Mouse (Mus musculus): ENCODE measurements around the gene BC025920.

DNA sequence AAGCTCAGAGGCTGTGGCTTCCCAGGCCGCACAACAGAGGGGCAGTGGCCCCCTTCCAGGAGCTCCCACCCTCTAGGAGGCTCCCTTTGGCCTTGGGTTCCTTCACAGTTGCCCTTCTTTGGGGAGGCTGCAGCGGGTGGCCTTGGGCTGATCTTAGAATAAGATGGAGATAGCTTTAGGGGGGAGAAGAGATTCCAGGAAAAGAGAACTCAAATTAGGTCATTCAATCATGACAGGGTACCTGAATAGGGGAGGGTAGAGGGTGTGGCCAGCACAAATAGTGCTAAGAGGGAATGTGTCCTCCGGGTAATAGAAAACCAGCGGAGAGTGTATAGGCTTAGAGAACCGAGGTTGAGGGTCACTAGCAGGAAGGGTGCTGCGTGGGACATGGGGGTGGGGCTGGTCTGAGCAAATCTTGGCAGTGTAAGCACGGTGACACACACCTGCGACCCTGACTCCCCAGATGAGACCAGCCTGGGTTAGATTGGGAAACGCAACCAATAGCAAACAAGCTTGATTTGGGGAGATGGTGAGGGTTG lies 33.9 kb upstream of the BC025920 start:
- TF ChIP-seq POLR2A (IDR thresholded peaks at IDR 0.05; ENCODE audit: low read depth, low read length) (no peak), CTCF (IDR thresholded peaks at IDR 0.05; ENCODE audit: extremely low read depth, insufficient read depth, insufficient read length, insufficient replicate concordance) (no peak)

Measured in spleen, adult 2 months (tissue).